ENCODE assay signal across 16 mouse cellular contexts in genomic region chr14:12558920-12559573, GRCm38 (mm10).
DNase-seq lines count a peak whose midpoint lies in the region; ATAC-seq lines count a peak whose summit lies in the region.
"Had no signal": no experiment of that assay in that cellular context is flagged by ENCODE, and none has a peak within 500 bp of the region (broad histone marks: within the 10 kb centered on the region; RNA-seq: fewer than 3 reads in every experiment).

No protein-coding gene starts in this region.

- peak; percentile 51; the same call in 1 of the 2 replicates for ATAC-seq in midbrain, embryonic 11.5 days (ENCODE audit: low FRiP score)
- ATAC-seq in hindbrain, embryonic 14.5 days (ENCODE audit: low FRiP score), result peak; percentile 44; the same call in 1 of the 2 replicates
- peak; percentile 73 for ATAC-seq in midbrain, embryonic 15.5 days (replicated peaks)
- no peak for ATAC-seq in liver, embryonic 12.5 days

- no peak overlapping the region for H3K27ac ChIP-seq in midbrain, embryonic 11.5 days (ENCODE audit: low read depth, low read length)
- no peak overlapping the region for H3K27ac ChIP-seq in midbrain, embryonic 10.5 days (replicated peaks)
- H3K27ac ChIP-seq in hindbrain, embryonic 14.5 days, result peak overlapping the region; percentile 73
- H3K27ac ChIP-seq in midbrain, embryonic 15.5 days, result peak overlapping the region; percentile 32
- no peak overlapping the region for H3K27ac ChIP-seq in liver, embryonic 12.5 days
- H3K27ac ChIP-seq: embryonic facial prominence, embryonic 13.5 days; heart, embryonic 10.5 days; limb, embryonic 12.5 days; liver, embryonic 13.5 days; lung, embryonic 15.5 days had no signal

- H3K4me2 ChIP-seq in midbrain, embryonic 11.5 days, result no peak overlapping the region
- no peak overlapping the region for H3K4me2 ChIP-seq in hindbrain, embryonic 14.5 days (replicated peaks)
- H3K4me2 ChIP-seq in midbrain, embryonic 15.5 days, result no peak overlapping the region
- H3K4me2 ChIP-seq in liver, embryonic 12.5 days, result no peak overlapping the region
- H3K4me2 ChIP-seq: embryonic facial prominence, embryonic 13.5 days; limb, embryonic 12.5 days; liver, embryonic 13.5 days; lung, embryonic 15.5 days had no signal

- DNase-seq in midbrain, embryonic 11.5 days (ENCODE audit: low spot score, missing footprints), result no peak
- DNase-seq in midbrain, embryonic 10.5 days (ENCODE audit: low spot score), result no peak
- DNase-seq in hindbrain, embryonic 14.5 days (ENCODE audit: low spot score), result peak; percentile 38
- DNase-seq in cerebellum, adult 9-11 months, result no peak
- DNase-seq in adrenal gland, postnatal 10 days, result no peak
- DNase-seq: cerebellum, adult 2 months; kidney, adult 11 months; liver, embryonic 13.5 days; lung, postnatal 4 days; thymus, adult 2 months had no signal

- H3K36me3 ChIP-seq in midbrain, embryonic 11.5 days (ENCODE audit: control insufficient read depth, insufficient read depth, low read length), result no peaks in the 10 kb centered on the region
- H3K36me3 ChIP-seq in midbrain, embryonic 10.5 days, result no peaks in the 10 kb centered on the region
- H3K36me3 ChIP-seq in hindbrain, embryonic 14.5 days (replicated peaks; ENCODE audit: control insufficient read depth, insufficient read depth), result no peaks in the 10 kb centered on the region
- H3K36me3 ChIP-seq in midbrain, embryonic 15.5 days (replicated peaks), result no peaks in the 10 kb centered on the region
- H3K36me3 ChIP-seq in liver, embryonic 12.5 days, result no peaks in the 10 kb centered on the region
- H3K36me3 ChIP-seq: embryonic facial prominence, embryonic 13.5 days; heart, embryonic 10.5 days; limb, embryonic 12.5 days; liver, embryonic 13.5 days; lung, embryonic 15.5 days had no signal

- no peak overlapping the region for H3K4me3 ChIP-seq in midbrain, embryonic 11.5 days (ENCODE audit: low read depth, low read length)
- H3K4me3 ChIP-seq in midbrain, embryonic 10.5 days, result no peak overlapping the region
- no peak overlapping the region for H3K4me3 ChIP-seq in hindbrain, embryonic 14.5 days (replicated peaks; ENCODE audit: low read length)
- no peak overlapping the region for H3K4me3 ChIP-seq in midbrain, embryonic 15.5 days
- H3K4me3 ChIP-seq in liver, embryonic 12.5 days, result no peak overlapping the region
- H3K4me3 ChIP-seq: embryonic facial prominence, embryonic 13.5 days; heart, embryonic 10.5 days; limb, embryonic 12.5 days; liver, embryonic 13.5 days; lung, embryonic 15.5 days had no signal

- WGBS in midbrain, embryonic 11.5 days, result 78% methylated on average over 7 of the region's 7 CpGs
- WGBS in midbrain, embryonic 10.5 days, result 80% methylated on average over 7 of the region's 7 CpGs
- 63% methylated on average over 7 of the region's 7 CpGs for WGBS in hindbrain, embryonic 14.5 days
- 64% methylated on average over 7 of the region's 7 CpGs for WGBS in midbrain, embryonic 15.5 days
- 63% methylated on average over 7 of the region's 7 CpGs for WGBS in liver, embryonic 12.5 days (ENCODE audit: insufficient replicate concordance)

- H3K9ac ChIP-seq in midbrain, embryonic 11.5 days (ENCODE audit: low read length), result no peak overlapping the region
- H3K9ac ChIP-seq in hindbrain, embryonic 14.5 days, result no peak overlapping the region
- H3K9ac ChIP-seq in midbrain, embryonic 15.5 days, result no peak overlapping the region
- no peak overlapping the region for H3K9ac ChIP-seq in liver, embryonic 12.5 days
- H3K9ac ChIP-seq: embryonic facial prominence, embryonic 13.5 days; limb, embryonic 12.5 days; liver, embryonic 13.5 days; lung, embryonic 15.5 days had no signal

- no peaks in the 10 kb centered on the region for H3K9me3 ChIP-seq in midbrain, embryonic 11.5 days (ENCODE audit: control insufficient read depth, low read length)
- H3K9me3 ChIP-seq in midbrain, embryonic 10.5 days (replicated peaks), result no peaks in the 10 kb centered on the region
- H3K9me3 ChIP-seq in hindbrain, embryonic 14.5 days (ENCODE audit: control insufficient read depth, low read length), result no peaks in the 10 kb centered on the region
- H3K9me3 ChIP-seq in midbrain, embryonic 15.5 days, result no peaks in the 10 kb centered on the region
- no peaks in the 10 kb centered on the region for H3K9me3 ChIP-seq in liver, embryonic 12.5 days (replicated peaks)
- H3K9me3 ChIP-seq: embryonic facial prominence, embryonic 13.5 days; heart, embryonic 10.5 days; limb, embryonic 12.5 days; liver, embryonic 13.5 days; lung, embryonic 15.5 days had no signal

- no peaks in the 10 kb centered on the region for H3K4me1 ChIP-seq in midbrain, embryonic 11.5 days (ENCODE audit: control insufficient read depth, insufficient read depth, low read length)
- no peaks in the 10 kb centered on the region for H3K4me1 ChIP-seq in midbrain, embryonic 10.5 days
- H3K4me1 ChIP-seq in hindbrain, embryonic 14.5 days (replicated peaks; ENCODE audit: control insufficient read depth, insufficient read depth, low read length), result peaks cover 25% of the 10 kb centered on the region
- H3K4me1 ChIP-seq in midbrain, embryonic 15.5 days, result peaks cover 20% of the 10 kb centered on the region
- H3K4me1 ChIP-seq in liver, embryonic 12.5 days, result no peaks in the 10 kb centered on the region
- H3K4me1 ChIP-seq: embryonic facial prominence, embryonic 13.5 days; heart, embryonic 10.5 days; liver, embryonic 13.5 days; lung, embryonic 15.5 days had no signal

- no peaks in the 10 kb centered on the region for H3K27me3 ChIP-seq in midbrain, embryonic 11.5 days (ENCODE audit: control insufficient read depth, insufficient read depth, low read length)
- H3K27me3 ChIP-seq in midbrain, embryonic 10.5 days (ENCODE audit: low read depth, poor library complexity, severe bottlenecking), result no peaks in the 10 kb centered on the region
- no peaks in the 10 kb centered on the region for H3K27me3 ChIP-seq in hindbrain, embryonic 14.5 days (ENCODE audit: control insufficient read depth, insufficient read depth, low read length)
- H3K27me3 ChIP-seq in midbrain, embryonic 15.5 days (replicated peaks), result no peaks in the 10 kb centered on the region
- H3K27me3 ChIP-seq in liver, embryonic 12.5 days (replicated peaks), result no peaks in the 10 kb centered on the region
- H3K27me3 ChIP-seq: embryonic facial prominence, embryonic 13.5 days; limb, embryonic 12.5 days; liver, embryonic 13.5 days; lung, embryonic 15.5 days had no signal

Comparison
In these comparisons a context has a peak if more than half of its experiments do, and no peak if none do; other contexts are left out.
1. H3K27ac ChIP-seq: peak in hindbrain, embryonic 14.5 days (single experiment) and midbrain, embryonic 15.5 days (single experiment); none in midbrain, embryonic 11.5 days (single experiment), midbrain, embryonic 10.5 days (single experiment) and liver, embryonic 12.5 days (single experiment).